Mouse (Mus musculus) right cerebral cortex, adult 18-20 months (tissue): ENCODE results near the gene Itga10.
A peak's percentile ranks its signal among the peaks of the same experiment; 100 is the strongest.
"Not testable (repeated sequence)": the region's sequence is repeated elsewhere in the genome, so short reads cannot be mapped to it uniquely, and the experiment has no call there.

Experiments used
- DNase-seq: peaks from one replicate; pipeline ENCODE4 v3.0.0; 2022; ENCODE audit warnings: mixed read lengths

Gene Itga10

DNA sequence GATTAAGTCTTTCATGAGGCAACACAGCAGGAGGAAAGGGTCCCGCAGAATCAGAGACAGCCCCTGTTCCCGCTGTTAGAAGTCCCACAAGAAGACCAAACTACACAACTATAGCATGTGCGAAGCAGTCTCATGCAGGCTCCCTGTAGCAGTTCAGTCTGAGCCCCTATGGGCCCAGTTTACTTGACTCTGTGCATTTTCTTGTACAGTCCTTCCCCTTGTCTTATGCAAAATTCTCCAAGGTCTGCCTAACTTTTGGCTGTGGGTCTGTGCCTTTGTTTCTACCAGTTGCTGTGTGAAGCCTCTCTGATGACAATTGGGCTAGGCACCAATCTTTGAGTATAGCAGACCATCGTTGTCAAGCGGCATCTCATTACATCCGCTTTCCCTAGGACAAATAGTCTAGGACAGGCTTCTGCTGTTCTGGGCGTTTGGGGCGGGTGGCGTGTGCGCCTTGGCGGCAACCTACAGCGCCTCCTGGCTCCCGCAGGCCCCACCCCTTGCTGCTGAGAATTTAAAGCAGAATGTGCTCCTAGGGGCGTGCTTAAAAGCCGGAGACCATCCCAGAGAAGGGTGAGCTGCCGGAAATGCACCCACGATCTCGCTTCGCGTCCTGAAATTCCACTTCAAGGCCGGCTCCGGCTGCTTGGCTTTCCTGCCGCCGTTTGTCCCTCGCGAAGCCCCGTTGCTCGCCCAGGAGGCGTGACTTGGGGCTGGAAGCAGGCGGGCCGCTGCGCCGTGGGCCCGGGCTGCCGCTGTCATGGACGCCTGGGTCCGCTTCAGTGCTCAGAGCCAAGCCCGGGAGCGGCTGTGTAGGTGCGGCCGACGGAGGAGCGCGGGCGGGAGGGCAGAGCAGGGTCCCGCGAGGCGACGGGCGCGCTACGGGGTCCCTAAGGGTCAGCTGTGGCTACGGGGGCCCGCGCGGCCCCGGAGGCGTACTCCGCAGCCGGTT, 10.2 kb upstream of the Itga10 start, which contains the start of the genes Pex11b and Gm42957:
Gene Pex11b (plus strand): TSS at position 449 of the 952 bp plus-strand sequence.
Gene Gm42957 (plus strand): TSS at position 547 of the 952 bp plus-strand sequence.
- peak; percentile 93 for DNase-seq

DNA sequence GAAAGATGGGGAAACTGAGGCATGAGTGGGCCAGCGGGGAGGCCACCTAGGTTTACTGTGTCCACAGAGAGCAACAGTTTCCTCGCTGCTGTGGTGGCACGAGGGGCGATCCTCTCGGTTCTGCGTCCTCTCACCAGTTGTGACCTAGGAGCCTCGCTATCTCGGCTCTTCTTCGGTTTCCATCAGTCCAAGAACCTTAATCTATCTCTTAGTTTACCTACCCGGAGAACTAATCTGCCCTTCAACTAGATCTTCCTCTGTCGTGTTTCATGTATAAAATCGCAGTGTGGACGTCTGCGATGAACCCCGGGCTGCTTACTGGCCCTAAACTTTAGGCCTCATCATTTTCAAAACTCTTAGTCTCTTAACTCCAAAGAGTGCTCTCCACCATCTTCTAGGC, 9.5 kb upstream of the Itga10 start:
- DNase-seq, result no peak

DNA sequence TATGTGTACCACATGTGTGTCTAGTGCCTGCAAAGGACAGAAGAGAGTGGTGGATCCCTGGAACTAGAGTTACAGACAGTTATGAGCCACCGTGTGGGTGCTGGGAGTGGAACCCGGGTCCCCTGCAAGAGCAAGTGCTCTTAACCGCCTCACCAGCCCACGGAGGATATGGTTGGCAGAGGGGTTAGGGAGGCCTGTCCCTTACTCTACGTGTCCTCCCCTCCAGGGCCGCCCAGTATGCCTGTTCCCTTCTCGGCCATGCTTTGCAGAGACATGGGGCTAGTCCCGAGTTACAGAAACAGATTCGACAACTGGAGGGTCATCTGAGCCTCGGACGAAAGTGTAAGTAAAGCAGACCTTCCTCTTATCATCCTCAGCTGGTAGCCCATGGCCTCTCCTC, 8.9 kb upstream of the Itga10 start:
- no peak for DNase-seq

DNA sequence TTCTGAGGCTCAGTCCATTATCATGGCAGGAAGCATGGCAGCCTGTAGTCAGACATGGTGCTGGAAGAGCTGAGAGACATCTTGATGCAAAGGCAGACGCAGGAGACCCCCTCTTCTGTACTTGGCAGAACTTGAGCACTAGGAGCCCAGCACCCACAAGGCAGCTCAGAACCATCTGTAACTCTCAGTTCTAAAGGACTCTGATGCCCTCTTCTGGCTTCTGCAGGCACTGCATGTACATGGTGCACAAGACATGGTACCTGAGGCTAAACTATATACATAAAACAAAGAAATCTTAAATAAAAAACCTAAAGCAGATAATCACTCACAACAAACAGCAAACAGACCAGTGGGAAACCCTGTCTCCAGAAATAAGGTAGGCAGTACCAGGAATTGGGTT, 6.2 kb upstream of the Itga10 start:
- peak; percentile 33 for DNase-seq

DNA sequence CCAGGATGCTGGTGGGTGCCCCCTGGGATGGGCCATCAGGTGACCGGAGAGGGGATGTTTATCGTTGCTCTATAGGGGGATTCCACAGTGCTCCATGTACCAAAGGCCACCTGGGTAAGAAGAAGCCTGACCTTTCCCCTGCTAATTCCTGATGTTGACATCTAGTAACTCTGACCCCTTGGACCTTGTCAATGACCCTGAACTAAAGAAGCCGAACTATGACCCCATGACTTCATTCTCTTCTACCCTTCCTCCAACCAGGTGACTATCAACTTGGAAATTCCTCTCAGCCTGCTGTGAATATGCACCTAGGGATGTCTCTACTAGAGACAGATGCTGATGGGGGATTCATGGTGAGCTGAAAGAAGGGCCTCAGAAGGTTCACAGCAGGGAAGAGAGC, 2.0 kb downstream of the Itga10 start:
- DNase-seq, result no peak

DNA sequence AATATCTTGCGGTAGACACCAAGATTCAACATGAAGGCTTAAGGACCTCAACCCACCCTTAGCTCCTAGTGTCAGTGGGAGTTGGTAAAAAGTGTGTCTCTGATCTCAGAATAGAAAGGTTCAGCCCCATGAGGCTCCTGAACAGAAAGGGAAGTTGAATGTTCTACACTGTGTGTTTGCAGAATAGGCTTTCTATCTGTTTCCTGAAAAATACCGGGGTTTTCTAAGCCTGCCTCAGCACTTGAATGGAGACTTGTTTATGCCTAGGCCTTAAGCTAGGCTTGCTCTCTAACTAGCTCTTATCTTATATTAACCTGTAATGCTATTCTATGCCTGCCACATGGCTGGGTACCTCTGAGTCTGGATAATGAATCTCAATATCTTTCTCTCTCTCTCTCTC, 15.5 kb downstream of the Itga10 start:
- no peak for DNase-seq

DNA sequence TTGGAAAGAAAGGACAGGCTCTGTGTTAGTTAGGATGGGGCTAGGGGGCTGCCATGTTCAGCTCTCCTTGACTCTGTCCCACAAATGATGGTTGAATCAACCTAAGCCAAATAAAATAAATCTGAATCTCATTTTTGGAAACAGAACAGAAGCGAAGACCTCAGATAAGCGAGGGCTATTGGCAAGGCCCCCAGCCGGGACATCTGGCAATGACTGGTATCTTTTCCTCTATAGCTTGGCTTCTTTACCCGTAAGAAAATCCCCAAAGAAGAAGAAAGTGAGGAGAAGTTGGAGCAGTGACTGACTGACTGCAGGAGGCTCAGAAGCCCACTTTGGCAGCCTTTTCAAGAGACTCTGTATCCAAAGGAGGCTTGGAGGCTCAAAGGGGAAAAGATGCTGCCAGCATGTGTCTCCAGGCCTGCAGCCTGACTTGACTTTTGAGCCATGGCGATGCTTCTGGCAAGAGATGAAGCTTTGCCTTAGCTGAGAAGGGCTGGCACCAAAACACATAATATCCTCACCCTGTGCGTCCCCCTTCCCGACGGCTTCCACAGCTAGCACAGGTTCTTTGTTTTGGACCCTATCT, 17.4 kb downstream of the Itga10 start:
- DNase-seq, result no peak

DNA sequence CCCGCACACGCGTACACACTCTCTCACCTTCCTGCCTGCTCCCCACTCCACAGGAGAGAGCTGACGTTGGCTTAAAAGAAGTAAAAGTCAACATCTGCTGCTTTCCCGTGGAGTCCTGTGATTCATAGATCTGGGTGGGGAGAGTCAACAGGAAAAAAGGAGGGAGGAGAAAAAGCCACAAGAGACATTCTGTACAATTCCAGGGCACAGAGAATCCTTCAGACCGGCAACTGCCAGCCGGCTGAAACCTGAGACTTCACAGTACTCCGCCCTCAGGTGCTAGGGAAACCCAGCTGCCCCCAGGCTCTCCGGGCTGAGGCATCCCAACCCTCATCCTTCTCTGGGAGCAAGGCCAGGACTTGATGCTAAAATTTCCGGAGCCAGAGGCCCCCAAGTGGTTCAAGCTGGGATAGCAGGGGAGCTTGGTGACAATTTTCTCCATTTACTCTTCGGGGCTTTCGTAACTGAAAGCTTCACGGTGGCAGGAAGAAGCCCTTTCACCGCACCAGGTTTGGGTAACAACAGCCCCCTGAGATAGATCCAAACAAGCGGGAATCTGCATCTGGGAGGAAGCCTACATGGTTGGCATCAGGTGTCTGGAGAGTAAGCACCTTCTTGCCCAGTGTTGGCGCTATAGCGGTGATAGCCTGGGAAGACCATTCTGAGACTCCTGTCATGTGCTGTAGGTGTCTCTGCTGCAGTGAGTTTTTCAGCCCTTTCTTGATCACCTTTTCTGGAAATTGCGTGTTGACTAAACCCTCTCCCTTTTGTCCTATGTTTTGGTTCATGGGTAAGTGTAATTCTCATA, 18.3 kb downstream of the Itga10 start:
- DNase-seq, result peak; percentile 90

DNA sequence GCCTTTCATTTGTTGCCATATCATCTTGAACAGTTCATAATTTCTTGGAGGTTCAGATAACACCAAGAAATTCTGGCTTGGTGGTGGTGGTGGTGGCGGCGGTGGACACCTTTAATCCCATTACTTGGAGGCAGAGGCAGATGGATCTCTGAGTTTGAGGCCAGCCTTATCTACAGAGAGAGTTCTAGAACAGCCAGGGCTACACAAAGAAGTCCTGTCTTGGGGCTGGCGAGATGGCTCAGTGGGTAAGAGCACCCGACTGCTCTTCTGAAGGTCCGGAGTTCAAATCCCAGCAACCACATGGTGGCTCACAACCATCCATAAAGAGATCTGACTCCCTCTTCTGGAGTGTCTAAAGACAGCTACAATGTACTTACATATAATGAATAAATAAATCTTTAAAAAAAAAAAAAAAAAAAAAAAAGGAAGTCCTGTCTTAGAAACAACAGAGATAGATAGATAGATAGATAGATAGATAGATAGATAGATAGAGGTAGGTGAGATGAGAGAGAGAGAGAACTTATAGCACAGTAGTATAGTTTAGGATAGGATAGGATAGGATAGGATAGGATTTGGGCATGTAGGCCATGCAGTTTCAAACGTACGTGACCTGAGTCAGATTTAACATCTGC, 20.5 kb downstream of the Itga10 start:
- DNase-seq, result not testable (repeated sequence)

DNA sequence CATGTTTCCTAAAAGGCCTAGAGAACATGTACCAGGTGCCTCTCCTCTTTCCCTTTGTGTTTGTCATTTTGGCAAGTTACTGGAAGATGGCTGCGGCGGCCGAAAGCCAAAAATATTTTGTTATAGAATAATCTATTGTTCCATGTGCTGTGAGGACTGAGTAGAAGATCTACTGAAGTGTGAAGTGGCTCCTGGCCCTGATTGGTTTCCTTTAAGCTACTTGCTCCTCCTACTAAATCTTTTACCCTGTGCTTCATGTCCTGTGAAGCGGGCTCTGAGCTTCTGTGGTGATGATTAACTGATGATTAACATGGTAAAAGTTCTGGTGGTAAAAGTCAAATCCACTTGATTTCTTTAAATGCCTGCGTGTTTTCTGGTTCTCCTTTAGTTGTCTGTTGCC, 21.5 kb downstream of the Itga10 start:
- no peak for DNase-seq

DNA sequence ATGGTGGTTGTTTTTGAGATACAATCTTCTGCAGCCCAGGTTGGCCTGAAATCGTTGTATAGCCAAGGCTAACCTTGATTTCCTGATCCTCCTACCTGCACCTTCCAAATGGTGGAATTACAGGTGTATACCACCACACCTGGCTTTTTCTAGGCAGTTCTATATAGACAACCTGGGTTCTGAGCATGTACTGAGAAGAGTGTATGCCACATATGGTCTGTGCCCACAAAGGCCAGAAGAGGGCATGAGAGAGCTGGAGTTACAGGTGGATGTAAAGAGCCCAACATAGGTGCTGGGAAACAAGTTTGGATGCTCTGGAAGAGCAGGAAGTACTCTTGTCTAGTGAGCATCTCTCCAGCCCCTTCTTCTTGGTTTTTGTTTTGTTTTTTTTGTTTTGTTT, 21.9 kb downstream of the Itga10 start:
- no peak for DNase-seq

DNA sequence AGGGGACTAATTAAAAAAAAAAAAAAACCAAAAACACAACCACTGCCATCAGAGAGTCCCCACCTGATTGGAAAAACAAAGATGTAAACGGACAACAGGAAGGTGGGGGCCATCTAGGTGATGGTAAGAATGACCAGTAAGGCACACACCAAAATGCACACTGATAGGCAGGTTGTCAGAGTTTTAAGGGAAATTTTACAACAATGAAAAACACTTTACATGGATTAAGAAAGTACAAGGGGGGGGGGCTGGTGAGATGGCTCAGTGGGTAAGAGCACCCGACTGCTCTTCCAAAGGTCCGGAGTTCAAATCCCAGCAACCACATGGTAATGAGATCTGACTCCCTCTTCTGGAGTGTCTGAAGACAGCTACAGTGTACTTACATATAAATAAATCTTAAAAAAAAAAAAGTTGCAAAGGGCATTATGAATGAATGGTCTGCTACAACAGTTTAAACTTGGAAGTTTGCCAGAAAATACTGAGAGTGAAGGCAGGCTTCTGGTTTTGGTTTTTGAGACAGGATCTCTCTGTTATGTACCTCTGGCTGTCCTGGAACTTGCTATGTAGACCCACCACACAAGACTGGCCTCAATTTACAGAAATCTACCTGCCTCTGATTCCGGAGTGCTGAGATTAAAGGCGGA, 23.2 kb downstream of the Itga10 start:
- no peak for DNase-seq

DNA sequence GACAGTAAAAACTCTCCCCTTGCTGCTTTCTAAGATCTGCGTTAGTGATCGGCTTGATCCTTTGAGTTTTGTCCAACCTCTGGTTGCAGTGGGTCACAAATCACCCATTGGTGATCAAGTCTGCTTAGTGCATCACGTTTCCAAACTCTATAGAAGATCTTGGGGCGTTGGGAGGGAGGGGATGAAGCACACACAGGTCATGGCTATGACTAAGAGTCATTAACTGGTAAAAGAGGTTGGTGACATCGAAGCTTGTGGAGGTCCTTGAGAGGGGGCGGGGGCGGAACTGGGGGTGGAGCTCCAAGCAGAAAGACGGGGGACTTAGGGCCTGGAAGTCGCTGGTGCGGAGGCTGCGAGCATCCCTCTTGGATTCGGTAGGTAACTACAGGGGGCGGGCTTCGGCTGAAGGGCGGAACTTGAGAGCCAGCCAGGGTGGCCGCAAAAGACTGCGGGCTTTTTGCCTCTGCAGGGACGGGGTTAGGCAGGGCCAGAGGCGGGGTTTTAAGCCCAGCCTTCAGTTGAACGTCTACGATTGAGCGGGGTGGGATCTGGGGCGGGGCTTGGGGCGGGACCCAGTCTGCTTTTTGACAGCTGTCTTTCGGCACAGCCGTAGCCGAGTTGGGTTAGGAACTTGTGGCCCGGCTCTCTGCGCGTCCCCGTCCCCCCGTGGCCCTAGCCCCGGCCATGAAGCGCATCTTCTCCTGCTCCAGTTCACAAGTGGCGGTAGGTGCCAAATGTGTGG, 24.5 kb downstream of the Itga10 start, which contains the start of gene Ankrd35:
Gene Ankrd35 (plus strand): TSS at position 405 of the 742 bp plus-strand sequence.
- peak; percentile 78 for DNase-seq

DNA sequence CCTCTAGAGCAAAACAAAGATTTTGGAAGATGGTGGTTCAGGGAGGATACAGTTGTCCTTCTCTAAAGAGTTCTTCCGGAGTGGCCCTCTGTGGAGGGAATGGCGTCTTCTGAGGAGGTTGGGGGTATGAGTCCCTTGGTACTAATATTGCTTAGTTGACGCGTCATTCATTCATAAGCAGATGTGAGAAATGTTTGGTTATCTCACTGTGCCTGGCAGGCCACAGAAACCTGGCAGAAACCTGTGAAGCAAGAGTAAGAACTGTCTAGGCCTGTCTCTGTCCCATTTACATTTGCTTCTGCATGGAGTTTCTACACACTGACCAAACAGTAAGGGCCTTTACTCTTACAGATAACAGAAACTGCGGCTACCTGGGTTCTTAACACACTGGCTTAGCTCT, 26.1 kb downstream of the Itga10 start:
- no peak for DNase-seq

DNA sequence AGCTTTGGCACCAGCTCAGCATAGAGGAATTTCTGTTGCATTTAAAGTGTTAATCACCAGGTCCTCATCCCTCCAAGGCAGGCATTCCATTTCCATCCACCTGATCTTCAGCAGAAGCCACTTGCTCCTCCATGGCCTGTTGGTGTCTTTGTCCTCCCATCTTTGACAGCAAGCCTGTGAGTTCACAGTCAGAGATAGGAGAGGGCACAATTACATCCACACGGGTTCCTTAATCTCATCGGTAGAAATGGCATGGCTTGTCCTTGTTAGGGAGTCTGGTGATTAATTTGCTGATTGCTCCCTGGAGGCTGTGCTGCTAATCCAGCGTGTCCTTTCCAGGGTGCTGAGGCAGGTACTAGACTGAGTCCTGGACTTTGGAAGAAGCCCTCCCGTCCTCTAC, 28.1 kb downstream of the Itga10 start:
- no peak for DNase-seq

DNA sequence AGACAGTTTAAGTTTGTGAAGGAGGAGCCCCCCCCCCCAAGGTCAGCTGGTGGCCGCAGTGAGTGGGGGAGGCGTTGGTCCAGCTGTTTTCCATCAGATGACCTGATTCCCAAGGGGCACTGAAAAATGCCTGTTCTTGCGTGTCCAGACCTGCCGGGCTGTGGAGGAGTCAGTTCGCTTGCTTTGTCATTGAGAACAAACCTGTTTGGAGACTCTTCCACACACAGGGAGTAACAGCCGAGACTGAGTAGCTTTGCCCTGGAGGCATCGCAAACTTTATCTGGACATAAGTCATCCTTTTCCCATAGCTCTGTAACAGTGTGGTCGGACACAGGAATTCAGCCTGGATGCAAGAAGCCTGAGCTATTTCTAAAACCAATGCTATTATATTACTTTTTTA, 29.1 kb downstream of the Itga10 start:
- DNase-seq, result no peak

DNA sequence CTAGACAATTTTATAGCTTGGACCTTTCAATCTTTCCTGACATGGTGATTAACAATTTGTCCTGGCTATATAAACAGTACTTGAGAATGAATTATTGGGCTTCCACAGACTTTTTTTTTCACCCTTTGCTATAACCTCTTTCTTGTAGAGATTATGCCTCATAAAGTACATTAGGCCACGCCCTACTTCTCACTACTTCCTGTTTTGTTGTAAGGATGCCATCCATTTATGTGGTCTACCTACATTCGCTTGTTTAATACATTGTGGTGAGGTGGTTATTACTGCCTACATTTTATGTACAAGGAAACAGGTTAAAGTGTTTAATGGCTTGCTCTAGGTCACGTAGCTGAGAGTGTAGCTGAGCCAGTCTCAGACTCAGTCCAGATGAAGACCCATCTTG, 29.8 kb downstream of the Itga10 start:
- DNase-seq, result no peak

DNA sequence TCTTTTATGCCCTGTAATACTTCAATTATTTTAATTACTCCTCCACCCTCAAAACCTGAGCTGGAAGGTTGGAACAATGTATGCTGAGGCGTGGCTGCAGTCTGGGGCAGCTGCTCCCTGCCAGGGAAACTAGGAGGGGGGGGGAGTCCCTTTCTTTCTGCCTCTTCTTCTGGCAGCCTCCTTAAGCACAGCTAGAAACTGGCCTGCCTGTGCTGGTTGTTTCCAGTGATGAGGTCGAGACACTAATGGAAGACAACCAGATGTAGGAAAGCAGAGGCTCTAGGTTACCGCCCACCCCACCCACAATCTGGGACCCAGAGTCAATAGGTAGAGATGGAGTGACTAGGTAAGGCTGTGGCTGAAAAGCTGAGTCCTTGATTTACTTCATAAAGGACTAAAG, 30.3 kb downstream of the Itga10 start:
- no peak for DNase-seq

DNA sequence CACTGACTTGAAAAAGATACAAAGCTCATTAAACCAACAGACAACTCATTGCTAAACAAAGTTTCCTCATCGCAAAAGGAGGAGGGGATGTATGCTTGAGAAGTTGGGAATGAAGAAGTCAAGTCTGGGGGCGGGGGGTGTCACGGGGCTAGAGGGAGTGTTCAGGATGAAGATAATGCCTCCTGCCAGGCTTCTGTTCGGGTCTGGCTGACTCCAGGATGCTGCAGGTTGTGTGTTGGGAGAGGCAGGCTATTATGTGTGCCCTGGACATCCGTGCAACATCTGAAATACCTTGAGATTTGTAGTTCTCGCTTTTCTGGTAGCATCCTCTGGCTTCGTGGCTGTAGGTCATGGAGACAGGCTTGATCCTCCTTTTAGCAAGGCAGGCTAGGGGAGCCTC, 33.1 kb downstream of the Itga10 start:
- no peak for DNase-seq

DNA sequence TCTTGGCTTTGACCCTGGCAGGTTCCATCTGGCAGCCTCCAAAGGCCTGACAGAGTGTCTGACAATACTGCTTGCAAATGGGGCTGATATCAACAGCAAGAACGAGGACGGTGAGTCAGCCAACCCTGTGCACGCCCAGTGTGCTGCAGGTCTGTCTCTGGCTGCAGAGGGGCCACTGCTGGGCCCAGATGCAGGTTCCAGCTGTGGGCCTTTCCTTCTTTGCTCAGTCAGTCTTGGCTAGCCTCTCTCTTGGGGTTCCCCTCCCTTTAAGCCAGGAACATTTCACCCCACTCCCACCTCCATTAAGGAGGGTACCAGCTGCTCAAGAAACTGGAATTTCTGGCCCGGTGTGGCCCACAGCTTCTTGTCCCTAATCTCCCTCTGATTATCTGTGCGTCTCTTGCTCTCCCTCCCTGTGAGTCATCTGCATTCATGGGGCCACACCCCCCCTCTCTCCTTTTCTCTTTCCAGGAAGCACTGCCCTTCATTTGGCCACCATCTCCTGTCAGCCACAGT, 33.8 kb downstream of the Itga10 start:
- no peak for DNase-seq

DNA sequence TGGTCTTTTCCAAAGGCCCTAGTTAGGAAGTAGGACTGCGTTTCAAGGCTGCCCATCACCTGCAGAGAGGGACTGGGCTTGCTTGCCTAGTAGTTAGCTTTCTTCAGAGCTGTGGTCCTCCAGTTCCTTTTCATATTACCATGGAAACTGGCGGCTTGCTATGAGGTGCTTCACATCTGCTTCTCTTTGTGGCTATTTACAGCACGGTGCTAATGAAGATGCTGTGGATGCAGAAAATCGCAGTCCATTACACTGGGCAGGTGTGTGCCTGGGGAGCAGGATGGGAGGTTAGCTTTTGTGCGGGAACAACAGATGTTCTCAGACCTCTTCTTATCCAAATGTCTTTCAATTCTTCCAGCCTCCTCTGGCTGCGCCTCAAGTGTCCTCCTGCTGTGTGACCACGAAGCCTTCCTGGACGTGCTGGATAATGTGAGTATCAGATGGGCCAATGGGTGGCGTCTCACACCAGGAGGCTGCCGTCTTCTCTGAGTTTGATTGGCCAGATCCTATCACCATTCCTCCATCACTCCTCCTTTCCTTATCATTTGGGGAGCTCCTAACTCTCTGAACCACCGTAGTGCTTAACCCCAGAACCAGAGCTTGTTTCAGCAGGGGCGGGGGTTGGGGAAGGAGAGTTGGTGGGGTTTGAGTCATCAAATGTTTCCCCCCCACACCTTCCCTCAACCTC, 35.0 kb downstream of the Itga10 start:
- no peak for DNase-seq
